Mouse (Mus musculus): ENCODE measurements at regions not wholly inside any gene's neighbourhood (a gene's known extent, or its start where the extent isn't known, plus 50 kb on each side); places are given as distances from the start of the nearest gene placed in this dataset.

GRCm38 (mm10) chr1:109471671-109472070 is 510.6 kb upstream of the Cdh7 start:
- in situ Hi-C loops (cut with MboI, MseI), result no loop called here

- in situ Hi-C loops (cut with MboI, MseI), result no loop called here
Measured at GRCm38 (mm10) chr1:109481387-109481786, 500.8 kb upstream of the Cdh7 start.

- in situ Hi-C loops (cut with MboI, MseI), result no loop called here
Measured at GRCm38 (mm10) chr1:109495936-109496335, 486.3 kb upstream of the Cdh7 start.

GRCm38 (mm10) chr1:109512632-109513259 is 469.5 kb upstream of the Cdh7 start:
- in situ Hi-C loops (cut with MboI, MseI), result loop anchor here (10.0 kb wide), 1 partner anchor 1382 kb away; no protein-coding TSS in a partner anchor

GRCm38 (mm10) chr1:109514375-109514774 is 467.9 kb upstream of the Cdh7 start:
- in situ Hi-C loops (cut with MboI, MseI), result loop anchor here (10.0 kb wide), 1 partner anchor 1380 kb away; no protein-coding TSS in a partner anchor
